Mouse (Mus musculus): ENCODE measurements around the gene Taf10. TPM values are rescaled to one million over a fixed set of nuclear protein-coding genes. Genes with fewer than 3 reads are reported as not detected.

The Taf10 gene
- polyA plus RNA-seq, 1 experiment = 175 TPM

DNA sequence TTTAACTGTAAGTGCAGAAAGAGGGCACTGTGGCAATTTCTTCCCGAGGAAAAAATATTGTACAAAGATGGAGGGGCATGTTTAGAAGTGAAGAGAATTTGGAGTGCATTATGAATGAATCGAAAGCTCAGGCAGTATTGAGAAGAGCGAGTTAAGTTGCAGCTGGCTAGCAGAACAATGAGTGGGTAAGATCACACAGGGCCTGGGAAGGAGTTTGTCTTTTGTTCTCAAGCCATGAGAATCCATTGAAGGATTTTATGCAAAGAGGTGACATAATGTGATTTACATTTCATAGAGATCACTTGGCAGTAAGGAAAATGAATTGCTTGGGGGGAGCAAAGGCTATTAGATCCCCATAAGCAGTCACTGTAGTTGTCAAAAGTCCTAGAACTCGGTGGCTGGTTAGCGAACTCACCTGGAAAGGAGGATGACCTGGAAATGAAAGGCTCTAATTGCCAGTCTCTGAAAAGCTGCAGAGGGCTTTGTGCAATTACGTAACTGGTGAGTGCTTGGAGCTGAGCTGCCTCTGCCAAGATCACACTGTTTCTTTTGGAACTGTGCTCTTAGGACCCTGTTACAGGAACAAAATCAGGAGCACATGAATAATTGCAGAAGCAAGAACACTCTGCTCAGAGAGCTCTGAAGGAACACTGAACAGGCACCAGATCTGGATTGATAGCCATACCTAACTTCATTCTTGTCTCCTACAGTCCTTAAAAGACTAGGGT, 15.3 kb downstream of the Taf10 start:
- no peak for DNase-seq (ENCODE audit: extremely low spot score in 1 of 2, low spot score in 1 of 2)

GRCm38 (mm10) chr7:105726980-105727325, 17.2 kb downstream of the Taf10 start:
- no peak for DNase-seq (ENCODE audit: extremely low spot score in 1 of 2, low spot score in 1 of 2)

DNA sequence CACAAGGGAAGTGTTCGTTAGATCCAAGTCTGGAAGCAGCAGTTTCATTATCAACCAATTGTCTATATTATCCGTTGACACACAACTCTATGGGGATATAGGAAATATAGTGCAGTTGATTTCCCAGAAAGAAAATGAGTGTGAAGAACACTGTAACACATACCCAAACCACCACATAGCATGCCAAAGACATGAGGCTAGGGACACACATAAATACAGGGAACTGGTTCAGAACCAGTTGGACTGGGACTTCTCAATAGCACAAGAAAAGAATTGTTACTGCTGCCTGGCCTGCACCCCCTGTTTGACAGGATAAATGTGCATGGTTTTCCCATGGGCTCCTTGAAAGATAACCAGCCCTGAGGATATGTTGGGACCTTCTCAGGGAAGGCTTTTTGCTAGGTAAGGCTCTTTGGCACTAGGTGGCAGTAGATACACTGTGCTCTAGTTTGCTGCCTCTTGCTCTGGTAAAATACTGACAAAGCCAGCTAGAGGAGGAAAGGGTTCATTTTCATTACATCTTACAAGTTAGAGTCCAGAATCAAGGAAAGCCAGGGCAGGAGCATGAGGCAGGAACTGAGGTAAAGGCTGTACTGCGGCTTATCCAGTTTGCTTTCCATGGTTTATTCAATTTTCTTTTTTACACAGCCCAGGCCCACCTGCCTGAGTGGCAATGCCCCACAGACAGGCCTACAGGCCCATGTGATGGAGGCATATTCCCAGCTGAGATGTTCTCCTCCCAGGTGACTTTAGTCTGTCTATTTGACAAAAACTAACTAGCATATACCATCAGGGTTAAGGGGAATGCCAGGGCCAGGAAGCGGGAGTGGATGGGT, 17.8 kb downstream of the Taf10 start:
- DNase-seq (ENCODE audit: extremely low spot score in 1 of 2, low spot score in 1 of 2) = peak in 1 of 2 experiments; percentile 82

DNA sequence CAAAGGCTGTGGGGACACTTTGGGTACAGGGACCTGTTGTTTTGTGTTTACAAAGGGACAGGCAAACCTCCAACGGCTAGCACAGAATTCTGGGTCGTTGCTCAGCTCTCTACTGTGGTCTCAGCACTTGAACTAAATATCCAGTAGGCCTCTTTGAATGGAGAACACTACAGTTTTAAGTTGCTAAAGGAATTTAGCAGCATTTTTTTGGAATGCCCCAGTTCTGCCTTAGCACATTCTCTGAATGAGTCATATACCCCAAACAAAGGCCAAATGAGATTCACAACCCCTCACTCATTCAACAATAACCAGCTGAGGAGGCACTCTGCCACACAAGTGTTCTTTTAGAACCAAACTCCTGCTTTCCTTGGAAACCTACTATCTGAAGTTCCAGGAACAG, 22.2 kb downstream of the Taf10 start:
- DNase-seq (ENCODE audit: extremely low spot score in 1 of 2, low spot score in 1 of 2) = no peak

DNA sequence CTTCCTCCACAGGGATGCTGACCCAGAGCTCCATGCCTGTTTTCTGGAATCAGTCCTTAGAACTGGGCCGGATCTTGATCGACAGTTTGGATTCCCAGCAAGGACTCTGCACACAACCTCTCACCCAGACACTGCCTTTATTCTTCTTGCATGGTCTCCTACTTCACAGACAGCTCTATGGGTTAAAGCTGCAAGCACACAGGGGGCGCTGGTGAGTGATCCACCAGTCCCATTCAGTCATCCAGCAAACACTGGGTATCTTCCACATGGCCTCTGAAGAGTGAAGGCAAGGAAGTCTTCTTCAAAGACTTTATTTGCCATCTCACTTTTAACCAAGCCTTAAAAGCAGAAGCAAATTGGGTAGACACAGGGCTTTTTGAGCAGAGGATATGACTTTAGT, 28.8 kb downstream of the Taf10 start:
- DNase-seq (ENCODE audit: extremely low spot score in 1 of 2, low spot score in 1 of 2) = no peak

DNA sequence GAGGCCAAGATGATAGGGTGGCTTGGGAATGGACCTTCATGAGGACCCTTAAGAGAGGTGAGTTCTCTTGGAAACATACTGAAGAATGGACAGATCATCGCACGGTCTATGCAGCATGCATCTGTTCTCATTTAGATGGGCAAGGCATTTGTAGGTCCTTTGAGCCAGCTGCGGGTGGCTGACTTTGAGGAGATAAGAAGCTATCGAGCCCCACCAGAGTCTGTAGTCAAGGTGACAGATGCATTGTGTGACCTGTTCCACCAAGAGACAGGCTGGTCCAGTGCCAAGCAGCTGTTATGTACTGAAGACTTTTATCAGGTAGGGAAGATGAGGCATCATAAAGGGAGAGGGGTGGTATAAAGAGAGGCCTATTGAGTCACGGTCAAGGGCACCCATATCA, 35.4 kb downstream of the Taf10 start:
- DNase-seq (ENCODE audit: extremely low spot score in 1 of 2, low spot score in 1 of 2) = no peak

DNA sequence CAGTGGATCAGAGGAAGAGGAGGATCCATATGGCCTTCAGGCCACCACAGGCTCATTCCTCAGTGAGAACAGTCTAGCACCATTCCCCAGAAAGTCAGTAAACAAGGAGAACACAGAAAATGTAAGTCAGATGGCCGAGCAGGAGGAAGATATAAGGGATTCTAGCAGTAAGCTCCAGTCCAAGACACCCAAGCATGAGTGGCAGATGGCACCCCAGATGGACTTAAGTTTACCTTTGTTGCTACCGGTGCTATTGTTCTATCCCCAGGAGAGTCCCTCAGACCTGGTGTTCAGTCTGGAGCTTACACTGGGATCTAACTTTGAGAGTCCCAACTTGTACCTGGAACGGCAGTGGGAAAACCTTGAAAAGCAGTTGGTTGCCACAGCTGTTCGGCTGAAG, 40.3 kb downstream of the Taf10 start:
- no peak for DNase-seq (ENCODE audit: extremely low spot score in 1 of 2, low spot score in 1 of 2)

- peak; percentile 14 to 55 for DNase-seq (ENCODE audit: extremely low spot score in 1 of 2, low spot score in 1 of 2)
Observed at GRCm38 (mm10) chr7:105703184-105703583, 41.0 kb downstream of the Taf10 start.

GRCm38 (mm10) chr7:105690875-105691274, 53.3 kb downstream of the Taf10 start:
- no peak for DNase-seq (ENCODE audit: extremely low spot score in 1 of 2, low spot score in 1 of 2)

Other genes starting within 250 kb of the Taf10 start
- 79.1 and 84.3 TPM in 2 replicates for gene Smpd1, start 190.0 kb downstream of the Taf10 start, polyA plus RNA-seq (2012; rRNA removed)
- gene Apbb1, start 162.7 kb downstream of the Taf10 start, polyA plus RNA-seq (2012; rRNA removed) = 480 and 492 TPM in 2 replicates
- gene Hpx, start 144.2 kb downstream of the Taf10 start, polyA plus RNA-seq (2012; rRNA removed) = 0.40 and 0.90 TPM in 2 replicates
- gene Trim3, start 110.8 kb downstream of the Taf10 start, polyA plus RNA-seq (2012; rRNA removed) = 137 and 154 TPM in 2 replicates
- gene Timm10b, start 104.3 kb downstream of the Taf10 start, polyA plus RNA-seq (2012; rRNA removed) = 108 and 129 TPM in 2 replicates
- 107 and 127 TPM in 2 replicates for gene Arfip2, start 103.9 kb downstream of the Taf10 start, polyA plus RNA-seq (2012; rRNA removed)
- gene Gm45799, start 103.8 kb downstream of the Taf10 start, polyA plus RNA-seq (2012; rRNA removed) = 50.7 and 53.2 TPM in 2 replicates
- gene Dnhd1, start 93.5 kb downstream of the Taf10 start, polyA plus RNA-seq (2012; rRNA removed) = 6.9 and 11.5 TPM in 2 replicates
- 145 and 158 TPM in 2 replicates for gene Ilk, start 7.8 kb downstream of the Taf10 start, polyA plus RNA-seq (2012; rRNA removed)
- gene Rrp8, start 7.0 kb downstream of the Taf10 start, polyA plus RNA-seq (2012; rRNA removed) = 9.5 and 10.0 TPM in 2 replicates
- gene Tpp1, start 7.9 kb upstream of the Taf10 start, polyA plus RNA-seq (2012; rRNA removed) = 97.5 and 98.8 TPM in 2 replicates
- 10.5 and 10.6 TPM in 2 replicates for gene Dchs1, start 43.3 kb upstream of the Taf10 start, polyA plus RNA-seq (2012; rRNA removed)
- 138 and 139 TPM in 2 replicates for gene Mrpl17, start 66.7 kb upstream of the Taf10 start, polyA plus RNA-seq (2012; rRNA removed)
- 1.4 and 1.6 TPM in 2 replicates for gene Gm4070, start 209.6 kb upstream of the Taf10 start, polyA plus RNA-seq (2012; rRNA removed)